8 mouse cellular contexts compared by ENCODE assay signal in the genomic region with DNA sequence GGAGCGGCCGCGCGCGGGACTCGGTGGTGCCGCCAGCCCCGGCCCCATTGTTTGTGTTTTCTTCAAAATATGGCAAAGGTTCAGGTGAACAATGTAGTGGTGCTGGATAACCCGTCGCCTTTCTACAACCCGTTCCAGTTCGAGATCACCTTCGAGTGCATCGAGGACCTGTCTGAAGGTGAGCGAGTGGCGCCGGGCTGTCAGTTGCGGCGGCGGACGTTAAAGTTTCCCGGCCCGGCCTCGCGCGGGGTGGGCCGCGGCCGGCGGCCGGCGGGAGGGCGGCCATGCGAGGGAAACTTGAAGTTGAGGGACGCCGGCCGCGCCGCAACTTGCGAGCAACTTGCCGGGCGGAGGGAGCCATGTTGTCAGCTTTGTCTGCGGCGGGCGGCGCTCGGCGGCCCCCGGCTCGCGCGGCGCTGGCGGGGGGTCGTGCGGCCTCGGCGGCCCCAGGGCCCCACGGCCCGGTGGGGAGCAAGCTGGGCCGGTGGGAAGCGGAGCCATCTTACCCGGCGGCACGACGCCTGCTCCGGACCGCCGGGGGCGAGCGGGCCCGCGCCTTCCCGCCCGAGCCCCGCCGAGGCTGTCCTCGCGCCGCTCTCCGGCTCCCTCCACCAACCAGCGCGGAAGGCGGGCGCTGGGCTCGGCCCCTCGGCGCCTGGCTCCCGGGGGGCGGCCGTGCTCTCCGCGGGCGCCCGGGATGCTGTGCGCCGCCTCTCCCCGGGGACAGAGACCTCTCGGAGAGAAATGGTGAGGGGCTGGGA. TPM values are rescaled to one million over a fixed set of nuclear protein-coding genes. Genes with fewer than 3 reads are reported as not detected.
A peak's percentile ranks its signal among the peaks of the same experiment; 100 is the strongest.
DNase-seq lines count a peak whose midpoint lies in the region; ATAC-seq and TF ChIP-seq lines count a peak whose summit lies in the region.

No protein-coding gene starts in this region.

- no peaks in the 10 kb centered on the region for H3K27me3 ChIP-seq in heart, embryonic 14.5 days (ENCODE audit: control insufficient read depth, insufficient read depth, low read length)
- no peaks in the 10 kb centered on the region for H3K27me3 ChIP-seq in neural tube, embryonic 13.5 days
- H3K27me3 ChIP-seq in testis, adult 2 months (ENCODE audit: control insufficient read depth, insufficient read depth, low read length), result no peaks in the 10 kb centered on the region

- TF ChIP-seq CTCF in testis, adult 2 months (IDR thresholded peaks at IDR 0.05; ENCODE audit: control insufficient read depth, insufficient read depth, insufficient replicate concordance, low read depth, low read length), result no peak

- H3K36me3 ChIP-seq in heart, embryonic 14.5 days (ENCODE audit: control insufficient read depth, insufficient read depth, low read length), result peaks cover 18% of the 10 kb centered on the region
- 0 out of 2 replicates have a peak, but pooled peaks cover 10% of the 10 kb centered on the region for H3K36me3 ChIP-seq in neural tube, embryonic 13.5 days
- no peaks in the 10 kb centered on the region for H3K36me3 ChIP-seq in testis, adult 2 months (ENCODE audit: control insufficient read depth, insufficient read depth, low read length)

- DNase-seq in embryo, embryonic 10 days (ENCODE audit: low spot score), result peak; percentile 13
- DNase-seq in embryo, embryonic 9.5 days (ENCODE audit: extremely low spot score), result no peak
- DNase-seq in kidney, postnatal 10 days, result peak; percentile 72
- DNase-seq in lung, adult 18-20 months, result peak; percentile 28 to 33

- TF ChIP-seq POLR2A in testis, adult 2 months (IDR thresholded peaks at IDR 0.05; ENCODE audit: control insufficient read depth, low read depth, low read length), result no peak; the same call in 1 of the 2 replicates

- H3K4me2 ChIP-seq in heart, embryonic 14.5 days (ENCODE audit: low read length), result peak overlapping the region; percentile 68
- peak overlapping the region; percentile 78 for H3K4me2 ChIP-seq in neural tube, embryonic 13.5 days

- H3K27ac ChIP-seq in heart, embryonic 14.5 days (replicated peaks in 1 of 2; ENCODE audit: control insufficient read depth in 1 of 2, insufficient read depth in 1 of 2, low read depth in 2 of 2, low read length in 2 of 2), result peak overlapping the region; percentile 99 to 100
- H3K27ac ChIP-seq in neural tube, embryonic 13.5 days (replicated peaks), result peak overlapping the region; percentile 95
- H3K27ac ChIP-seq in testis, adult 2 months (ENCODE audit: control insufficient read depth, insufficient read depth, low read depth, low read length), result peak overlapping the region; percentile 94

- H3K4me1 ChIP-seq in heart, embryonic 14.5 days (ENCODE audit: control insufficient read depth in 2 of 2, insufficient read depth in 2 of 2, low read length in 2 of 2), result peaks cover 0 to 20% of the 10 kb centered on the region in 2 experiments; a peak in 2 of 4 replicates
- H3K4me1 ChIP-seq in neural tube, embryonic 13.5 days (replicated peaks), result peaks cover 49% of the 10 kb centered on the region
- peaks cover 3% of the 10 kb centered on the region; the same call in 1 of the 2 replicates for H3K4me1 ChIP-seq in testis, adult 2 months (ENCODE audit: control insufficient read depth, insufficient read depth, low read length)

- H3K9me3 ChIP-seq in heart, embryonic 14.5 days (ENCODE audit: control insufficient read depth, low read length), result no peaks in the 10 kb centered on the region
- no peaks in the 10 kb centered on the region for H3K9me3 ChIP-seq in neural tube, embryonic 13.5 days

- H3K9ac ChIP-seq in heart, embryonic 14.5 days (ENCODE audit: low read length), result peak overlapping the region; percentile 96
- peak overlapping the region; percentile 98 for H3K9ac ChIP-seq in neural tube, embryonic 13.5 days

- peak; percentile 40 for ATAC-seq in erythroid progenitor cell, adult 5-6 weeks (replicated peaks; ENCODE audit: low FRiP score, poor library complexity, severe bottlenecking)
- ATAC-seq in heart, embryonic 14.5 days (ENCODE audit: insufficient number of reproducible peaks, insufficient read depth, low FRiP score, low read depth), result peak; percentile 18
- peak; percentile 21 for ATAC-seq in neural tube, embryonic 13.5 days (ENCODE audit: low read depth)

- H3K4me3 ChIP-seq in heart, embryonic 14.5 days (ENCODE audit: control insufficient read depth in 1 of 2, insufficient read depth in 1 of 2, low read depth in 1 of 2, low read length in 2 of 2), result peak overlapping the region; percentile 93 to 99
- H3K4me3 ChIP-seq in neural tube, embryonic 13.5 days, result peak overlapping the region; percentile 93
- peak overlapping the region; percentile 92 for H3K4me3 ChIP-seq in testis, adult 2 months (ENCODE audit: control insufficient read depth, low read depth, low read length)

- WGBS in heart, embryonic 14.5 days, result under 1% methylated on average over 82 of the region's 99 CpGs
- under 1% methylated on average over 98 of the region's 99 CpGs for WGBS in neural tube, embryonic 13.5 days

RNA-seq across cellular contexts. Expression of gene Asf1a, which starts 0.7 kb away (rescaled TPM):
- 69.2 and 88.3 TPM in 2 replicates for total RNA-seq in erythroid progenitor cell, adult 5-6 weeks (2015; ENCODE audit: low replicate concordance)
- total RNA-seq in erythroid progenitor cell, adult 5-6 weeks (2017; ENCODE audit: low replicate concordance), result 24.5 and 85.2 TPM in 2 replicates
- polyA plus RNA-seq in heart, embryonic 14.5 days (2014; fragmentation: Nextera tagmentation; extraction: Ambion mirVana), result 64.4 and 73.4 TPM in 2 replicates
- 88.2 and 107 TPM in 2 replicates for polyA plus RNA-seq in neural tube, embryonic 13.5 days (2015; fragmentation: Nextera tagmentation; extraction: Ambion mirVana)
- 11.8 and 13.9 TPM in 2 replicates for polyA plus RNA-seq in testis, adult 2 months (2012; rRNA removed)

RNA-seq across cellular contexts. Expression of gene Mcm9, which starts 32.9 kb away (rescaled TPM):
- total RNA-seq in erythroid progenitor cell, adult 5-6 weeks (2015; ENCODE audit: low replicate concordance), result 25.6 and 34.0 TPM in 2 replicates
- 30.4 and 36.6 TPM in 2 replicates for total RNA-seq in erythroid progenitor cell, adult 5-6 weeks (2017; ENCODE audit: low replicate concordance)
- 11.1 and 11.8 TPM in 2 replicates for polyA plus RNA-seq in heart, embryonic 14.5 days (2014; fragmentation: Nextera tagmentation; extraction: Ambion mirVana)
- polyA plus RNA-seq in neural tube, embryonic 13.5 days (2015; fragmentation: Nextera tagmentation; extraction: Ambion mirVana), result 6.4 and 9.1 TPM in 2 replicates
- 5.7 and 6.1 TPM in 2 replicates for polyA plus RNA-seq in testis, adult 2 months (2012; rRNA removed)
